Mouse (Mus musculus): ENCODE results near the gene Col1a1.

Gene Col1a1

DNA sequence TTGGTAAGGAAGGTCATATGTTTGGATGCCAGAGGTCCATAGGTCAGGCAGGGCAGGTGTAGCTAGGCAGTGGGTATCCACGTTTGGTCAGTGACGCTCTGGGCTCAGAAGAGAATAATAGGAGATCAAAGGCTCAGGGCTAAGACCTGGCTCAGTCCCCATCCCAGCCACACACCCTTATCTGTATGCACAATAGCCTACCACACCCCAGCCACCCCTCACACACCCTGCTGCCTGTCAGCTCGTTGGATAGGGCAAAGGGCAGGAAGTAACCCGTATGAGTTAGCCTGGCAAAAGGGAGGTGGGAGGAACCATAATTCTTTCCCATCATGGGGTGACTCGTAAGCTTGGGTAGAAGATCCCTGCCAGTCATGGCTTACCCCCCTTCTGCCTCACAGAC lies 61.6 kb downstream of the Col1a1 start:
- DNase-seq: no peak

DNA sequence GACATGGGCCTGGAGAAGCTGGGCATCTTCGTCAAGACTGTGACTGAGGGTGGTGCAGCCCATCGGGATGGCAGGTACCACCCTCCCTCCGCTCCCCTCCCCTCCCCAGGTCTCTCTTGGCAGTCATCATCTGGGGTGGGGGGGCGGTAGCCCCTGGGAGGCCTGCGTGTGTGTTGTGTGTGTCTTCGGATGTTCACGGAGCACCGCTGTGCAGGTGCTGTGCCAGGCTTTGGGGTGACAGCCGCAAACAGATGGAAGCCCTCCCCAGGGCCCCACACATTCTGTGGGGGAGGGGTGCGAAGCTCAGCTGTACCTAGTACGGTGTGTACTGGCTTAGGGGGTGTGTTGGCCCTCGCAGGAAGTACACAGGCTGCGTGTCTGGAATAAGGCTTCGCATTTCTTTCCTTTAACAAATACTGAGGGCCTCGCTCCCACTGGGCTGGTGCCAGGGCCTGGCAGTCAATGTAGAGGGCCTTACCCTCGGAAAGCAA lies 62.1 kb downstream of the Col1a1 start:
- no peak for DNase-seq

DNA sequence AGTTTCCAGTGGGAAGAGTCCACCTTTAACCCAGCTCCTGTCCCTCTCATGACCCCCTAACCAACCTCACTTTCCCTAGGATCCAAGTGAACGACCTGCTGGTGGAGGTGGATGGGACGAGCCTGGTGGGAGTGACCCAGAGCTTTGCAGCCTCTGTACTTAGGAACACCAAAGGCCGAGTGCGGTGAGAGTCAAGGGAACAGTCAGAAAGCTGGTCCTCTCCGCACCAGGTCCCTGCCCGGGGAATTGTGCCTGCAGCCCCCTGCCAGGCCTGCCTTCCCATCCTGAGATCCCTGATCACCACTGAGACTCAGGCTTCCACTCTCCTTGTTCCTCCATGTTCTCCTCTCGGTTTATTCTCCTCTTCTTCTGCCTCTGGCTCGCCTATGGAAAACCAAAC lies 64.1 kb downstream of the Col1a1 start:
- no peak for DNase-seq

DNA sequence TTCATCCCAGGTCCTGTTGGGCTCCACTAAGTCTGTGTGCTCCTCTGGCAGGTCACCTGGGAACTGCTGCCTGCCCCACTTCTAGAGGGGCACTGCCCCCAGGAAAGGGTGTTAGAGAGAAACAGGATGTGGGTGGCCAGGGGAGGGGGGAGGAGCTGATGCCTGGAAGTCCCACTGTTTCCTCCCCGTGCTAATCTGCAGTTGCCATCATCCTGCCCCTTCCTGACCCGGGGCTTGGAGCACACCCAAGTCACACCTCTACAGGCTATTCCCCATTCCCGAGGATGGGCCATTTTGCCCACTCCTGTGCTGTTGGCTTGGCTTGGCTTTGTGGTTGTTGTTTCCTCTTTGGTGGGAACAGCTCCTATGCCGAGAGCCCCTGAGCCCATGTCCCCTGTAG lies 64.5 kb downstream of the Col1a1 start:
- DNase-seq: peak; percentile 65

DNA sequence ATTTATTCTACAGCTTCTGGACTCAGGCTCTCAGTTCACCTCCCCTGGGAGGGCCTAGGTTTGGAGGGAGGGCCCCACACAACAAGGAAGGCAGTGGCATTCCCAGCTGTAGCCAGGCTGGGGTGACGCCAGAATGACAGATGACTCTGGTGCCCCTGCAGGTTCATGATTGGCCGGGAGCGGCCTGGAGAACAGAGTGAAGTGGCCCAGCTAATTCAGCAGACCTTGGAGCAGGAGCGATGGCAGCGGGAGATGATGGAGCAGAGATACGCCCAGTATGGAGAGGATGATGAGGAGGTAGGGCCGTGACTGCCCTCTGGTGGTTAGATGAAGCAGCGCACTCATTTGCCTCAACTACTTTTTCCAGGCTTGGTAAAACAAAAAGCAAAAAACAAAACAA lies 65.0 kb downstream of the Col1a1 start:
- DNase-seq: peak; percentile 77

DNA sequence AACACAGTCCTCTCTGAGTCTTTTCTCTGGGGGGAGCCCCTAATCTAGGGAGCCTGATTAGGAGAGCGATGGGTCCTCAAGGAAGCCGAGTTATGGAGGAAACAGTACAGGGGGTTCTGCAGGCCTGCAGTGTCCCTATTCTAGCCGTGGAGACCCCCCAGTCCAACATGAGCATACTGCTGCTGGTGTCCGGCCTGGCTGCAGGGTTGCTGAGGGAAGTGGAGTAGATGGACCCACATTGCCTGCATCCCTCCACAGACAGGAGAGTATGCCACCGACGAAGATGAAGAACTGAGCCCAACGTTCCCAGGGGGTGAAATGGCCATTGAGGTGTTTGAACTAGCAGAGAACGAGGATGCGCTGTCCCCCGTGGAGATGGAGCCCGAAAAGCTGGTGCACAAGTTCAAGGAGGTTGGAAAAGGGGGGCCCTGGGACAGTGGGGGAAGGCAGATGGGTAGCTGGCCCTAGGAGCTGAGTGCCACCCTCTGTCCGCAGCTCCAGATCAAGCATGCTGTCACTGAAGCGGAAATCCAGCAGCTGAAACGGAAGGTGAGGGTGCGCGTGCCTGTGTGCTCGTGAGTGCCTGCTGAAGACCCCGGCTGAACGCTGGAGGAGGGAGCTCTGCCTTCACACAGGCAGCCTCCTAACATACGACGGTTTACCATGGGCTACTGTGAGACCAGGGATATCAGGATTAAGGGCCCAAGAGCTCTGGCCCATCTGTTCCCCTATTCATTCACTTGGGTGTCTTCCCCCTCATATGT lies 65.7 kb downstream of the Col1a1 start:
- no peak for DNase-seq

Measured in kidney, adult 18-20 months (tissue).